ENCODE assay signal across 22 mouse cellular contexts in the genomic region with DNA sequence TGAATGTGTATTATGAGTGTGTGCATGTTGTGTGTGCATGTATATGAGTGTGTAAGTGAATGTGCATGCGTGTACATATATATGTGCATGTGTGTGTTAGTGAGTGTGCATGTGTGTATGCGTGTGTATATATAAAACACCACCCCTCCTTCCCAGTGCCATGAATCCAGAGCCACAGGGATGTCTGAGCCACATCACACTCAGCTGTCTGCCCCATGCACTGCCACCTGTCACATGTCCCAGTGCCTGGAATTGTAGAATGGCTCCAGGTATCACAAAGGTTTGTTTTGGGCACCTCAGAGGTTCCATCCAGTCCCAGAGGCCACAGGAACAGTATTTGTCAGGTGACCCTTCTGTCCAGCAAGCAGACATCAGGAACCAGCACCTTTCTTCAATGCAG.
DNase-seq lines count a peak whose midpoint lies in the region; ATAC-seq and TF ChIP-seq lines count a peak whose summit lies in the region.
"Had no signal": no experiment of that assay in that cellular context is flagged by ENCODE, and none has a peak within 500 bp of the region (broad histone marks: within the 10 kb centered on the region; RNA-seq: fewer than 3 reads in every experiment).

No protein-coding gene starts in this region.

- H3K36me3 ChIP-seq in hindbrain, embryonic 10.5 days, result no peaks in the 10 kb centered on the region
- no peaks in the 10 kb centered on the region for H3K36me3 ChIP-seq in hindbrain, embryonic 16.5 days (ENCODE audit: control insufficient read depth, insufficient read depth, low read length)
- H3K36me3 ChIP-seq in MEL (ENCODE audit: control insufficient read depth in 1 of 2, insufficient read depth in 2 of 2, low read length in 2 of 2), result no peaks in the 10 kb centered on the region
- no peaks in the 10 kb centered on the region for H3K36me3 ChIP-seq in embryonic facial prominence, embryonic 10.5 days (replicated peaks)
- no peaks in the 10 kb centered on the region for H3K36me3 ChIP-seq in limb, embryonic 12.5 days
- H3K36me3 ChIP-seq: embryonic facial prominence, embryonic 12.5 days; forebrain, embryonic 15.5 days had no signal

- 89% methylated on average over 2 of the region's 2 CpGs for WGBS in hindbrain, embryonic 10.5 days
- 91% methylated on average over 2 of the region's 2 CpGs for WGBS in hindbrain, embryonic 16.5 days
- 97% methylated on average over 2 of the region's 2 CpGs for WGBS in embryonic facial prominence, embryonic 10.5 days
- WGBS in limb, embryonic 12.5 days, result 89% methylated on average over 2 of the region's 2 CpGs

- peaks cover 18% of the 10 kb centered on the region for H3K4me1 ChIP-seq in hindbrain, embryonic 10.5 days (replicated peaks)
- H3K4me1 ChIP-seq in hindbrain, embryonic 16.5 days (ENCODE audit: control insufficient read depth, insufficient read depth, low read depth, low read length), result peaks cover 3% of the 10 kb centered on the region
- no peaks in the 10 kb centered on the region for H3K4me1 ChIP-seq in MEL (ENCODE audit: control insufficient read depth in 1 of 2, insufficient read depth in 2 of 2, low read length in 2 of 2)
- peaks cover 16% of the 10 kb centered on the region for H3K4me1 ChIP-seq in embryonic facial prominence, embryonic 10.5 days
- H3K4me1 ChIP-seq in limb, embryonic 12.5 days (replicated peaks), result peaks cover 7% of the 10 kb centered on the region; the same call in 1 of the 2 replicates

- no peaks in the 10 kb centered on the region for H3K79me2 ChIP-seq in MEL (ENCODE audit: control insufficient read depth, insufficient read depth, low read length, poor library complexity)

- H3K27ac ChIP-seq in hindbrain, embryonic 10.5 days, result peak overlapping the region; percentile 13; the same call in 1 of the 2 replicates
- H3K27ac ChIP-seq in hindbrain, embryonic 16.5 days (ENCODE audit: low read depth, low read length), result no peak overlapping the region
- no peak overlapping the region for H3K27ac ChIP-seq in MEL (ENCODE audit: control insufficient read depth, low read depth, low read length)
- H3K27ac ChIP-seq in embryonic facial prominence, embryonic 10.5 days (replicated peaks), result 0 out of 2 replicates have a peak overlapping the region, but pooled peaks have one; percentile 21
- 0 out of 2 replicates have a peak overlapping the region, but pooled peaks have one; percentile 7 for H3K27ac ChIP-seq in limb, embryonic 12.5 days
- H3K27ac ChIP-seq: embryonic facial prominence, embryonic 12.5 days; forebrain, embryonic 13.5 days; forebrain, embryonic 15.5 days had no signal

- intact Hi-C loops in left cerebral cortex, postnatal 25 days (cut with DNase I), result no loop called here

- DNase-seq in hindbrain, embryonic 10.5 days (ENCODE audit: low spot score), result no peak
- DNase-seq in MEL (ENCODE audit: low read depth, low spot score), result no peak
- no peak for DNase-seq in embryonic facial prominence, embryonic 10.5 days (ENCODE audit: low spot score)
- no peak for DNase-seq in Muller cell, postnatal 12 days (ENCODE audit: inconsistent ontology term)
- DNase-seq in left cerebral cortex, postnatal 25 days (ENCODE audit: low spot score in 2 of 2), result no peak
- no peak for DNase-seq in urinary bladder, postnatal 25 days (ENCODE audit: low spot score)
- DNase-seq: adrenal gland, adult 2 months; adrenal gland, postnatal 10 days; adrenal gland, postnatal 25 days; cerebellum, adult 11 months; cerebellum, adult 18-20 months; cerebellum, adult 8-10 months; cerebellum, adult 9-11 months; cerebellum, postnatal 14 days; cerebellum, postnatal 36 days; embryo, embryonic 11 days; forebrain, postnatal 0 days had no signal

- H3K4me3 ChIP-seq in hindbrain, embryonic 10.5 days, result no peak overlapping the region
- no peak overlapping the region for H3K4me3 ChIP-seq in hindbrain, embryonic 16.5 days (ENCODE audit: low read length)
- no peak overlapping the region for H3K4me3 ChIP-seq in MEL (ENCODE audit: control insufficient read depth in 1 of 2, insufficient read depth in 1 of 2, low read depth in 2 of 2, low read length in 2 of 2)
- H3K4me3 ChIP-seq in embryonic facial prominence, embryonic 10.5 days, result no peak overlapping the region
- no peak overlapping the region for H3K4me3 ChIP-seq in limb, embryonic 12.5 days (replicated peaks)
- H3K4me3 ChIP-seq: embryonic facial prominence, embryonic 12.5 days; forebrain, embryonic 13.5 days; forebrain, embryonic 15.5 days had no signal

- no peak for TF ChIP-seq RAD21 in MEL (IDR thresholded peaks at IDR 0.05; ENCODE audit: low read depth, low read length)

- no peak overlapping the region for H3K4me2 ChIP-seq in hindbrain, embryonic 16.5 days (ENCODE audit: low read length)
- no peak overlapping the region for H3K4me2 ChIP-seq in limb, embryonic 12.5 days
- H3K4me2 ChIP-seq: embryonic facial prominence, embryonic 12.5 days; forebrain, embryonic 13.5 days; forebrain, embryonic 15.5 days had no signal

- TF ChIP-seq CTCF in MEL (IDR thresholded peaks at IDR 0.05 in 2 of 3, conservative IDR thresholded peaks at IDR 0.05 in 1 of 3; ENCODE audit: control insufficient read depth in 1 of 3, insufficient read depth in 1 of 3, low read depth in 2 of 3, low read length in 3 of 3, poor library complexity in 1 of 3, severe bottlenecking in 1 of 3), result no peak

- no peak for ATAC-seq in hindbrain, embryonic 16.5 days
- no peak for ATAC-seq in limb, embryonic 12.5 days (ENCODE audit: insufficient number of reproducible peaks, insufficient read depth, low FRiP score, low TSS enrichment, low read depth)
- ATAC-seq: forebrain, embryonic 13.5 days; forebrain, embryonic 15.5 days; forebrain, postnatal 0 days had no signal

- 0 out of 2 replicates have a peak, but pooled peaks cover 9% of the 10 kb centered on the region for H3K27me3 ChIP-seq in hindbrain, embryonic 10.5 days (ENCODE audit: insufficient read depth, poor library complexity, severe bottlenecking)
- no peaks in the 10 kb centered on the region for H3K27me3 ChIP-seq in hindbrain, embryonic 16.5 days (replicated peaks; ENCODE audit: control insufficient read depth, insufficient read depth, low read length)
- peaks cover 0 to 3% of the 10 kb centered on the region in 2 experiments; a peak in 2 of 4 replicates for H3K27me3 ChIP-seq in MEL (ENCODE audit: control insufficient read depth in 1 of 2, insufficient read depth in 2 of 2, low read length in 2 of 2)
- H3K27me3 ChIP-seq in embryonic facial prominence, embryonic 10.5 days (replicated peaks; ENCODE audit: low read depth, poor library complexity, severe bottlenecking), result peaks cover 6% of the 10 kb centered on the region; the same call in 1 of the 2 replicates
- no peaks in the 10 kb centered on the region for H3K27me3 ChIP-seq in limb, embryonic 12.5 days
- H3K27me3 ChIP-seq: embryonic facial prominence, embryonic 12.5 days; forebrain, embryonic 13.5 days; forebrain, embryonic 15.5 days had no signal

- no peak overlapping the region for H3K9ac ChIP-seq in hindbrain, embryonic 16.5 days (ENCODE audit: low read depth, low read length)
- no peak overlapping the region for H3K9ac ChIP-seq in MEL (ENCODE audit: control insufficient read depth, low read depth, low read length, poor library complexity, severe bottlenecking)
- no peak overlapping the region for H3K9ac ChIP-seq in limb, embryonic 12.5 days (replicated peaks)
- H3K9ac ChIP-seq: embryonic facial prominence, embryonic 12.5 days; forebrain, embryonic 13.5 days; forebrain, embryonic 15.5 days; forebrain, postnatal 0 days had no signal

- TF ChIP-seq EP300 in MEL (IDR thresholded peaks at IDR 0.05; ENCODE audit: low read depth in 1 of 2, low read length in 2 of 2), result no peak

- no peak for TF ChIP-seq POLR2A in MEL (IDR thresholded peaks at IDR 0.05; ENCODE audit: control insufficient read depth in 1 of 2, insufficient read depth in 1 of 2, low read depth in 1 of 2, low read length in 2 of 2, poor library complexity in 1 of 2)

- H3K9me3 ChIP-seq in hindbrain, embryonic 10.5 days, result no peaks in the 10 kb centered on the region
- H3K9me3 ChIP-seq in hindbrain, embryonic 16.5 days (ENCODE audit: control insufficient read depth, low read length), result no peaks in the 10 kb centered on the region
- no peaks in the 10 kb centered on the region for H3K9me3 ChIP-seq in MEL (replicated peaks; ENCODE audit: insufficient read depth, low read length)
- H3K9me3 ChIP-seq in embryonic facial prominence, embryonic 10.5 days, result no peaks in the 10 kb centered on the region
- no peaks in the 10 kb centered on the region for H3K9me3 ChIP-seq in limb, embryonic 12.5 days
- H3K9me3 ChIP-seq: embryonic facial prominence, embryonic 12.5 days; forebrain, embryonic 13.5 days; forebrain, embryonic 15.5 days had no signal

TF ChIP-seq in MEL, 35 proteins besides CTCF, POLR2A, EP300 and RAD21:
- TF ChIP-seq POLR2AphosphoS5 (IDR thresholded peaks at IDR 0.05; ENCODE audit: borderline replicate concordance, low read depth, low read length) (0 out of 2 replicates have a peak, but pooled peaks have one; percentile 29), ELF1 (IDR thresholded peaks at IDR 0.05; ENCODE audit: low read depth, low read length) (no peak)
TF ChIP-seq in MEL: peak in this region for 1.

Comparison
In these comparisons a context has a peak if more than half of its experiments do, and no peak if none do; other contexts are left out.
1. H3K27ac ChIP-seq: peak in hindbrain, embryonic 10.5 days (single experiment), embryonic facial prominence, embryonic 10.5 days (single experiment) and limb, embryonic 12.5 days (single experiment); none in hindbrain, embryonic 16.5 days (single experiment) and MEL (single experiment).